Mouse (Mus musculus) ES-E14 (cell line): ENCODE results near the gene Stk10.

Experiments
- CHD2 ChIP-seq: IDR thresholded peaks from 2 replicates; pipeline ENCODE4 v1.6.1; 2014; ENCODE audit warnings: mild to moderate bottlenecking, low read depth, low read length, inconsistent platforms
- MAFK ChIP-seq: IDR thresholded peaks from 2 replicates; pipeline ENCODE4 v1.6.1; 2014; ENCODE audit warnings: mild to moderate bottlenecking, low read depth, low read length, inconsistent platforms; ENCODE audit not compliant: insufficient read depth

DNA sequence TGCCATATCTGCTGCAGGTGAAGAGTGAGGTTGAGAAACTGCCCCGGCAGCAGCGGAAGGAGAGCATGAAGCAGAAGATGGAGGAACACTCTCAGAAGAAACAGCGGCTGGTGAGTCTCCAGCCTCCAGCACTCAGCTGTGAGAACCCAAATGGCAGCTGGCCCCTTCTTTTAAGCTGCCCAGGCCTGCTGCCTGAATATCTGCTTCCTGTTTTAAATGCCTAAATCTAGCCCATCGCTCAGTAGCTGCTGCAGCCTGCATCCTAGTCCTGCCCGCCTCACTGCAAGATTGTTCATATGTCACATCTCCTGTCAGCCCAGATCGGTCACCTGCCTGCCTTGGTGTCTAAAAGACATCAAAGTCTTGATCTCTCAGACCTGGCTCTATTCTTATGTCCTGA lies 77.5 kb downstream of the Stk10 start:
- TF ChIP-seq MAFK (no peak), CHD2 (no peak)
